Mouse (Mus musculus) skeletal muscle tissue, adult 2 months (tissue): Measurements from ENCODE around the gene Bysl.
A peak's percentile ranks its signal among the peaks of the same experiment; 100 is the strongest.
"Not testable (repeated sequence)": the region's sequence is repeated elsewhere in the genome, so short reads cannot be mapped to it uniquely, and the experiment has no call there.

Experiments used
- DNase-seq: peaks from one replicate; pipeline ENCODE4 v3.0.0-alpha.2; 2012; ENCODE audit warnings: low read depth, low spot score

The Bysl gene

GRCm38 (mm10) chr17:47618556-47619311, 7.4 kb upstream of the Bysl start:
- DNase-seq = no peak

DNA sequence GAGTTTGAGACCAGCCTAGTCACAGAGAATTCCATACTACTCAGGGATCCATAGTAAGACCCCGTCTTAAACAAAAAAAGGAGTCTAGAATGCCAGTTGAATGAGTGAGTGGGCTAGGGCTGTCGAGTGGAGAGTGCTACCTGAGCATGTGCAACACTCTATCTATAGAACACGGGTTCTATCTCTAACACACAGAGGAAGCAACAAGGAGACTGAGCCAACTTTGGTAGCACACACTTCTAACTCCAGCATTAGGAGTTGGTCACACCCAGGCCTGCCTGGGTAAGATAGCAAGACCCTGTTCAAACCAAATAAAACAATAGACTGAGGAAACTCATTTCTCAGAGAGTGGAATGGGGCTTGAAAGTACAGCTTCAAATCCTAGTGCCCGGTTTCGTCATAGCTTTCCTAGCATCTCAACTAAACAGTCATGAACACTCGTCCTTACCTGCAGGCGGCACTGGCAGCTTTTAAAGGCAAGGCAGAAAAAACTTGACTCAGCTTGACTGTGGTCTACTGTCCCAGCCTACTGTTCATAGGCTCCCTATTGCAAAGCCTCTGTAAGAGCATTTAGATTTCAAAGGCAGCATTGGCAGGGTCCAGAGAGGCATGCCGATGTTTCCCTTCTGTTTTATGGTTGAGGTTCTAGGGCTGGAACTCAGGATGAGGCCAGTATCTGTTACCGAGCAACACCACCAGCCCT, 6.5 kb upstream of the Bysl start:
- DNase-seq = no peak

DNA sequence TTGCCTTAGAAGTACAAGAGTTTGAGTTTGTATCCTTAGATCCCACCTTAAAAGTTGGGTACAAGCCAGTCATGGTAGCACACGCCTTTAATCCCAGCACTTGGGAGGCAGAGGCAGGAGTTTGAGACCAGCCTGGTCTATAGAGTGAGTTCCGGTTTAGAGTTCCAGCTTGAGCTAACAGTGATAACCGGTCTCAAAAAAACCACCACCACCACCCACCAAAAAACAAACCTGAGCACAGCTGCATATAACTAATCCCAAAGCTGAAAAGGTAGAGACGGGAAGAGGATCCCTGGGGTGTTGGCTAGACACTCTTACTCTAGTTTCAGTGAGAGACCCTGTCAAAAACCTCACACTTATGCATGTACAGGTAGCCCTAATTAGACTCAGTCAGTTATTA, 5.4 kb upstream of the Bysl start:
- DNase-seq = no peak

- DNase-seq = no peak
Measured at GRCm38 (mm10) chr17:47616119-47616518, 4.8 kb upstream of the Bysl start.

- DNase-seq = no peak
Measured at GRCm38 (mm10) chr17:47614018-47614417, 2.7 kb upstream of the Bysl start.

DNA sequence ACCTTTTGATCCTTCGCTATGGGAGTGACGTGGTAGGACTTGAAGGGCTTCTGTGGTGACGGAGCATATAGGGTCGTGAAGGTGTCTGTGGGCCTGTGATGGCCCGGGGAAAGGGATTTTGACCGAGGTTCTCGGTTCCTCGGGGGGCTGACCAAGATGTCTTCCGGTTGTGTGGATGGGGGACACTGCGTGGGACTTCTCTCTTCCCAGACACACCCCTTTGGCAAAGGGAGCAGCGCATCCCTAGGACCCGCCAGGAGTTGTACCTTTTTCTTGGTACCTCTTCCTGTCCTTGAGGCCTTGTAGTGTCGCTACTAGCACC, 330 bp upstream of the Bysl start:
- DNase-seq = no peak

- DNase-seq = no peak
Measured at GRCm38 (mm10) chr17:47609182-47609581, 2.1 kb downstream of the Bysl start.

DNA sequence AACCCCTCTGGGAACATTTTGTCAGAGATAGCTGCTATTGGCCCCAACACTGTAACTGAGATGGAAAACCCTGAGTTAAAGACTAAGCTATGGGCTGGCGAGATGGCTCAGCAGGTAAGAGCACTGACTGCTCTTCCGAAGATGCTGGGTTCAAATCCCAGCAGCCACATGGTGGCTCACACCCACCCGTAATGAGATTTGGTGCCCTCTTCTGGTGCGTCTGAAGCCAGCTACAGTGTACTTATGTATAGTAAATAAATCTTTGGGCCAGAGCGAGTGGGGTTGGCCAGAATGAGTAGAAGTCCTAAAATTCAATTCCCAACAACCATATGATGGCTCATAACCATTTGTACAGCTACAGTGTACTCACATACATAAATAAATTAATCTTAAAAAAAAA, 5.1 kb downstream of the Bysl start:
- no peak for DNase-seq

- DNase-seq = no peak
Measured at GRCm38 (mm10) chr17:47602289-47602688, 9.0 kb downstream of the Bysl start.

DNA sequence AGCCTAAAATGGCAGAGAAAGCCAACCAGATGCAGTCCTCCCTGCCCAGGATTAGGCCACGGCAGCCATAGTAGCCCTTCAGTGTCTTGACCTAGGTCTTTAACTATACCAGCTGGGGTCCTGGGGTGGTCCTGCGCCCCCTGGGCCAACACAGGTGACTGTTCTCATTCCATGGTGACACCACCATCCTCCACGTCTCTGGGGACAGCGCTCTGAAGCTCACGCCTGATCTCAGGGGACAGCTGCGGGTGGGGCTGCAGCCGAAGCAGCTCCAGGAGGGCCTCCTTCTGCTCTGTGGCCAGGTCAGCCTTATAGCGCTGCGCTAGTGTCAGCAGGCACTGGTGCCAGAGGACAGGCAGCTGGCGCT, 9.9 kb downstream of the Bysl start:
- no peak for DNase-seq

DNA sequence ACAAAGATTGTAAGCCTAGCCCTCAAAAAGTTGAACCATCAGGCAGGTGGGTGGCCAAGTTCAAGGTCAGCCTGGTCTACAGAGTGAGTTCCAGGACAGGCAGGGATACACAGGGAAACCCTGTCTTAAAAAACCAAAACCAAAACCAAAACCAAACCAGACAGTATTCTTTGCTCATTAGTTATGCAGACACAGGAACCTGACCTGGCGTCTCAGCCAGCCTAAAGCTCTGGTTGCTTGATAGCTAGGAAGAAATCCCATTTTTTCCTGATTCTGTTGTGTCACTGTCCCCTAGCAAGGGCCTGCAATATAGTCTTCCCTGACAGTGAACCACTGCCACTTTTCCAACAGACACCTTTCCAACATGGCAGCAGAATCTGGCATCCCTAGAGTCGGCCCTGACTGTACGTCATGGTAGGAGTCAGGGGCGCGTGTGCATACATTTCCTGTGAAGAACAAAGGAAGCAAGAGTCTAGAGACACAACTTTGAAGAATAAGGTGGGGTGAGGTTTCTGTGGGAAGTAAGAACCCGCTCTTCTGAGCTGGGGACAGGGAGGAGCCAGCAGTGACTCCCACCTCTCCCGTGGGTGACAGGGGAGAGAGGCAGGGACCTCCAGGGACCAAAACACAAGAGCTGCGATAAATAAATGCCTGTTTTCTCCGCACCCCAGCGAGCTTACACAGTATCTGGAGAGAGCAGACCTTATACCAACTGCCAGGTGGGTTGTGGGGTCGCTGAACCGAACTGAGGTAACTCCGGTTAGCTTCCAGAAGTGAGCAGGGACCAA, 10.5 kb downstream of the Bysl start:
- DNase-seq = no peak

DNA sequence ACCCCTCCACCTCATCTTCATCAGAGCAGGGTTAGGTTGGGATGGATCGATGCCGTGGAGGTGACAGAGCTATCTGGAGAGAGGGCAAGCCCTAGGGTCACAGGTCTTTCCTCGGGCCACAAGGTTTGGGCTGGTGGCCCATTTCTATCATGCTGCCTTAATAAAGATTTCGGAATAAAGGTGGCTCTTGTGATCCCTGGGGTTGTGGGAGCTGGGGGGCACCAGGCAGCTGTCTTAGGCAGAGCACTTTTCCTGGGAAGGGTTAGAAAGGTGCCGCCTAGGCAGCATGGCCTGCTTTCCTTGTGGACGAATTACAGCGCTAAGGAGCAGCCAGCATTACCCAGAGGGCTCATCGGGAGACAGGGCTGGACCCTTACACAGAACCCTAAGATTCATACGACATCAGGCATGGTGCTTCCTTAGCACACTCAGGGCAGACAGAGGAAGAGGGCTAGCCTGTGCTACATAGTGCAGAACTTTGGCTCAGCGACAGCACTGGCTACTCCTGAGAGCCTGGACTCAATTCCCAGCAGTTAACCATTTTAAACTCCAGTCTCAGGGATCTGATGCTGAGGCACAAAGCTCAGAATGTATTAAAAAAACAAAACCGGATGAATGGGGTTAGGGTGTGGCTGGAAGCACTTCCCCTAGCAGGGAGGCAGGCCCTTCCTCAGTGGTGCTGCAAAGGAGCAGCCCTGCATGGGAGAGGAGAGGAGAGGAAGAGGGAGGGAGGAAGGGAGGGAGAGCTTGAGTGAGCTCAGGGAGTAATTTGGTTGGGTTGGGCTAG, 11.6 kb downstream of the Bysl start:
- DNase-seq = no peak

- not testable (repeated sequence) for DNase-seq
Measured at GRCm38 (mm10) chr17:47598580-47599304, 12.6 kb downstream of the Bysl start.

GRCm38 (mm10) chr17:47597838-47598579, 13.3 kb downstream of the Bysl start:
- peak; percentile 54 for DNase-seq

- no peak for DNase-seq
Measured at GRCm38 (mm10) chr17:47597261-47597660, 14.0 kb downstream of the Bysl start.

DNA sequence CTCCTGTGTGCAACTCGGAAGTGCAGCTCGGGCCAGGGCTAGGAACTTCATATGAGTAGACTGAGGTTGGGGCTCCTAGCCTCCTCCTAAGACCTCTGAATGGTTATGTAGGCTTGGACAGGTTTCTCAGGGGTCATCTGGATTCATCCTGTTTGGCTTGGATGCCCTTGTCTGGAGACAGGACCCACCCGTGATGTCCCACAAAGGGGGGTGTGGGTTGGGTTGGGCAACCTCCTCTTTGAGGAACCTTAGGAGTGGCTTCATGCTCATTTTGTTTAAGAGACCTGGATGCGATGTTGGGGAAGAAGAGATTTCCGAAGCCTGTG, 14.5 kb downstream of the Bysl start:
- no peak for DNase-seq

DNA sequence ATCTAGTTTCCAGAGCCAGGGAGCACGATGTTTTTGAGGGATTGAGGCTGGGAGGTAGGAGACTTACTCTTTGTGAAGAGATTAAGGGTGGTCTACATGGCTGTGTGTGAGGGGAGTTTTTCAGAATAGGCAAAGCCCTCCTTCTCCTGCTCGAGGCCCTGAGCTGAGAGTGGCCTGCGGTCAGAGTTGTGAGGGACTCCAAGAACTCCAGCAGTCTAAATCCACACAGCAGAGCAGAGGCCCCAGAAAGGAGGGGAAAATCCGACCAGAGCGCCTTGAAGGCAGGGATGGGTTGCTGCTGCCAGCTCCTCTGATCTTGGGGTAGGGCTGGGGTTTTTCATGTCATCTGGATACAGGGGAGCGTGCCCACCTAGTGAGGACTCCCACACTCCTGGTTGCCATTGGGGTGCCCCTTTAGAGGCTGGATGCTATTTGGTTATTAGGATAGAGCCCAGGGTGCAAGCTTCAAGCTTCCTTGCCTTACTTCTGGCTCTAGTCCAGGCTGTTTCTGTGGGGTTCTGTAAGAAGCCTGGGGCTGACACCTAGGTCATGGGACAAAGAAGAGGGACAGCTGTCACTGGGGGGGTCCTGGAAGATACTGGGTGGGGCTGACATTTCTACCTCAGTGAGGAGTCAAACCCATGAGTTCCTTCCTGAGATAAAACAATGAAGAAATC, 15.0 kb downstream of the Bysl start:
- DNase-seq = no peak

GRCm38 (mm10) chr17:47595248-47596161, 15.8 kb downstream of the Bysl start:
- DNase-seq = peak; percentile 66

GRCm38 (mm10) chr17:47594969-47595247, 16.4 kb downstream of the Bysl start:
- DNase-seq = no peak
